Mouse (Mus musculus) left cerebral cortex, postnatal 25 days (tissue): ENCODE measurements at regions not wholly inside any gene's neighbourhood (a gene's known extent, or its start where the extent isn't known, plus 50 kb on each side); places are given as distances from the start of the nearest gene placed in this dataset.

ENCODE experiments used
- DNase-seq, 2 experiments: peaks; one replicate each; pipeline ENCODE4 v3.0.0; 2022; ENCODE audit warnings: low spot score in 2 of 2, mixed read lengths in 1 of 2
- intact Hi-C: fragments of 180-260 bp; cut with DNase I; formaldehyde crosslinking; loops from one replicate; pipeline ENCODE4 v1.15.1; 2025

GRCm38 (mm10) chr8:117929606-117930005 lies 127.9 kb upstream of the Mphosph6 start:
- no peak for DNase-seq
- intact Hi-C loops, result loop anchor here (5.0 to 10.0 kb wide), 4 partner anchors 235 to 915 kb away; no protein-coding TSS in a partner anchor

GRCm38 (mm10) chr8:117923296-117923695 lies 121.6 kb upstream of the Mphosph6 start:
- intact Hi-C loops, result loop anchor here (10.0 kb wide), 1 partner anchor 922 kb away; no protein-coding TSS in a partner anchor

GRCm38 (mm10) chr8:117903052-117903451 lies 101.3 kb upstream of the Mphosph6 start:
- no peak for DNase-seq
- intact Hi-C loops, result no loop called here

More at GRCm38 (mm10) chr8:117923296-117923695, 121.6 kb upstream of the Mphosph6 start:
- DNase-seq, result no peak

- no peak for DNase-seq
- intact Hi-C loops, result no loop called here
Measured at GRCm38 (mm10) chr8:117899892-117900291, 98.1 kb upstream of the Mphosph6 start.

DNA sequence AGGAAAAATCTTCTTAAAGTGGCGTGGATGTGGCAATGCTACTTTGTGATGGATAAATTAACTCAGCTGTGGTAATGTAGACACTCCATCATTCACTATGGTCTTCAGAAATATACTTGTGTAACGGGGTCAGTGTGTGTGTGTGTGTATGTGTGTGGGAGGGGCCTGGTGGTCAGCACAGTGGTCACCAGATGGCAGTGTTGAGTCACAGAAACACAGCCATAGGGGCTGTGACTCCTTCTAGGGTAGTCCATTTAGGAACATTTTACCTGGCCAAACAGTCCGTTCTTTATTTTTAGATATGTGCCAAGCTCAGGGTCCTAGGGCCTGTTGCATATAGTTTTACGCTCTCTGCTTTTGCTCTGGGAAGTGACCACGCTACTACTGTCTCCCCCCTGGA lies 96.3 kb upstream of the Mphosph6 start:
- DNase-seq, result peak; percentile 23 to 29
- intact Hi-C loops, result no loop called here

- intact Hi-C loops, result no loop called here
- DNase-seq, result no peak
Measured at GRCm38 (mm10) chr8:117894861-117895260, 93.1 kb upstream of the Mphosph6 start.

GRCm38 (mm10) chr8:117890211-117890610 lies 88.5 kb upstream of the Mphosph6 start:
- intact Hi-C loops, result no loop called here
- DNase-seq, result no peak

DNA sequence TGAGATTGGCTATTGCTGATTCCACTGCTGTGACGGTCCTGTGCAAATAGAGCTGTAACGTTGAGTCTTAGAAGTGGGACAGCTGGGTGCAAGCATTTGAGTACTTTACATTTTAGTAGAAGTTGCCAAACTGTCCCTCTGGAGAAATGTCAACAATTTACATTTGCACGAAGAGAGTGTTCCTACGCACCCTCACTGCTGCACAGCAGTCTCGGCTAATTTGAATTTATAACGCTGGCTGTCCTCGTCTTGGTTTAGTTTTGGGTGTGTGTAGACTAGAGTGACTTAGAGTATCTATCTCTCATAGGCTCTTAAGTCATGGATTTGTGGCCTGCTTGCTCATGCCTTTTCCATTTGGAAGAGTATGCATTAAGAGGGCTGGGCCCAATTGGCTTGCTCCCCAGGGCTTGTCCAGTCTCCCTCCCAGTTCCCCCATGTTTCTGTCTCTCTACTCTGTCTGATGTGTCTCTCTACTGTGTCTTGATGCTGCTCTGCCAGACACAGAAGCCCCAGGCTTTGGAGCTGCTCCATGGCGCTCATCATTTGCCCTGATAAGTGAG lies 79.8 kb upstream of the Mphosph6 start:
- peak in 1 of 2 experiments; percentile 52 for DNase-seq

DNA sequence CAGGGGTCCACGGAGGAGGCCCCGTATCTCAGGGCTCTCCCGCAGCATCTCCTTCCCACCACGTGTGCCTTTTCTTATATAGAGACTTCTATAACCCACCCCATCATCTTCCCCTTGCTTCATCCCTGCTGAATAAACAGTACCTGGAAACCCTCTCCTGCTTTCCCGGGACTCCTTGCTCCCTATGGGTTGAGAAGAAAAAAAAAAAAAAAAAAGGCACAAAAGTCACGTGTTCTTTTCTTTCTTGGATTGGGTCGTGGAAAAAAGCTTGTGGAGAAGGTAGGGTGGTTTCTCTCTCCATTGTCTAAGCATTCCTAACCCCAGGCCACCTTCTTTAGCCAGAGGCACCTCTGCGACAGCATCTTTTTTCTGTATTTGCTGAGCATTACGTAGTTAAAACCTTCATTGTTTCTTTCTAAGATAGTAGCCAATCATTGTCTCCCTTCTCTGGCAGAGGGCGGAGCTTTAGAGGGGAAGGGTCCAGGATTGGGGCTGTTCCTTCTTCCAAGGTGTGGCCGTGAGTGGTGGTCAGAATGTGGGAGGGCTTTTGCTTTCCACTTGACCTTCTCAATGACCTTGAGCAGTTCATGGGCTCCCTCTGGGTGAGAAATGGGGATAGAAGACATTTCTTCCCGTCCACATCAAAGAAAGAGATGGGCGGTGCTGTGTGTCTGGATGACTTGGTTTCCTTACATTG lies 78.7 kb upstream of the Mphosph6 start:
- intact Hi-C loops, result no loop called here
- no peak for DNase-seq

More for the DNA sequence above, 79.8 kb upstream of the Mphosph6 start:
- intact Hi-C loops, result no loop called here

DNA sequence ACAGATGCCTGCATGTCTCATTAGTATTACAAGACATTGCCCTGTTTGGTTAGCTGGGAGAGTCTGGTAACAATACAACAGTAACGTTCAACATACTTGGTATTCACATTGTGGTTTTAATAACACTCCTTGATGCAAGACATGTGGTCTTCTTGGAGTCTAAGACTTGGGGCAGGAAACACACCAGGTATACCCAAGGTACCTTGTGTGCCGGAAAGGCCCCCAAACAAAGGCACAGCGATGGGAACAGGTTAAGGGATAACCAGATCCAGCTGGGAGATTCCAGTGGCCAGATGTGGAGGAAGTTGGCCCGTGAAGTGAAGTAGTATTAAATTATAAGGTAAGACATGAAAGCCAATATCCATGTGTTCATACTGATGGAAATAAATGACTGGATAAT lies 71.9 kb upstream of the Mphosph6 start:
- no peak for DNase-seq
- intact Hi-C loops, result no loop called here

- intact Hi-C loops, result loop anchor here (10.0 kb wide), 2 partner anchors 172 to 242 kb away; no protein-coding TSS in a partner anchor
- DNase-seq, result no peak
Measured at GRCm38 (mm10) chr8:117867138-117867537, 65.4 kb upstream of the Mphosph6 start.

DNA sequence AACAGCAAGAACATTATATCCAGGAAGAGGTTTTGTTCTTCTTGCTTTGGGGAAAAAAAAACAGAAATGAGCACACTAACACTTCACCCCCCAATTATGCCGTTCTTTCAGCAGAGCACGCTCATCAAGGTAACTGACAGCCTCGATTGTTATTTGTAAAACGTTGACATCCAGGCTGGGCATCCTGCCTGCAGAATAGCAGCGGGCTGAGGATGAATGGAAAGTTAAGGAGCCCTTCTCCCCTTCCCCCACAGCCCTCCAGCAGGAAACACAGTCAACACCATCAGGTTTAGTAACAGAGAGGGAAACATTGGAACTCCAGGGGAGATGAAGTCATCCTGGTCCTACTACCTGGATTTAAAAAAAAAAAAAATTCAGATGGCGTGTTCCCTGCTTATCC lies 63.3 kb upstream of the Mphosph6 start:
- DNase-seq, result peak in 1 of 2 experiments; percentile 4
- intact Hi-C loops, result loop anchor here (10.0 kb wide), 2 partner anchors 170 to 240 kb away; no protein-coding TSS in a partner anchor

DNA sequence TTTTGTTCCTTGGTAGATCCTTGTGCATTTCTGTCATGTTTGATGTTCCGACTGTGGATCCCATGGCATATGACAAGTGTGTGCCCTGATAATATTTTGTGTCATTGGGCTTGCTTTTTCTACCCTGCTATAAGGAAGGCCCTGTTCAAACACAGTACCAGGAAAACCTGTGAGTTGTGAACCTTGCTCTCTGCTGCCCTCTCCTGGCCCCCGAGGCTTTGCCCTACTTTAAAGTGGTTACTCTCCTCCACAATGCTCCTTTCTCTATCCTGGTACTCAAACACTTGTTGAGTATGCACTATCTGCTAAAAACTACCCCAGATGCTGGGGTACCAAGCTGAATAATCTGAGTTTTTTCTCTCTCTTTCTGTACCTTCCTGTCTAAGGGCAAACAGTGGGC lies 62.1 kb upstream of the Mphosph6 start:
- intact Hi-C loops, result loop anchor here (1.0 to 10.0 kb wide), 3 partner anchors 92 to 239 kb away; no protein-coding TSS in a partner anchor
- peak; percentile 18 to 33 for DNase-seq

DNA sequence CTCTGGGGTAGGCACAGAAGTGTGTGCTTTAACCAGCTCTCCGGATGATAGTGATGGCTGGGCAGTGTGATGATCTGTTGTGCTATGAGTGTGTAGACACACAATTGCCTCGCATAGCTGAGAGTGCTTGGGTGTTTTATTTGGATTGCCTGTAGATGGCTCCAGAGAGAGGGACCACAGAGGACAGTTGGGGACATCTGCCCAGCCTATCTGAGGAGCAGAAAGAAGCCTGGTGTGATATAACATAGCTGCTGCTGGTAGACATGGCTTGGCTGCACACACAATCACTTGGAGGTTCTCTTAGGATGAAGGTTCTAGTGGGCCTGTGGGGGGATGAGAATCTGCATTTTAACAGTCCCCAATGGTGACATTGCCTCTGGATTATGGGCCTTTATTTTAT lies 60.6 kb upstream of the Mphosph6 start:
- DNase-seq, result peak in 1 of 2 experiments; percentile 10
- intact Hi-C loops, result loop anchor here (10.0 kb wide), 2 partner anchors 168 to 238 kb away; no protein-coding TSS in a partner anchor

GRCm38 (mm10) chr8:117859734-117860133 lies 58.0 kb upstream of the Mphosph6 start:
- DNase-seq, result no peak
- intact Hi-C loops, result loop anchor here (10.0 kb wide), 2 partner anchors 165 to 235 kb away; no protein-coding TSS in a partner anchor

DNA sequence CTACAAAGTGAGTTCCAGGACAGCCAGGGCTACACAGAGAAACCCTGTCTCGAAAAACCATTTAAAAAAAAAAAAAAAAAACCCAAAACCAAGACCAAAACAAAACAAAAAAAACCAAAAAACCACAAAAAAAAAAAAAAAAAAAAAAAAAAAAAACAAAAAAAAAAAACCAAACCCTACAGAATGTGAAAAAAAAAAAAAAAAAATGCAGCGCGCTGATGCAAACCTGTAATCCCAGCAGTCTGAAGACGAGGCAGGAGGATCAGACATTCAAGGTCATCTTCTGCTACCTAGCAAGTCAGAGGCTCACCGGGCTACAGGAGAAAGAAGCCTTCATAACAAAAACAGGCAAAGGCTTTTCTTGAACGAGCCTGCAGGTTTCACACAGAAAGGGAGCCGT lies 57.4 kb upstream of the Mphosph6 start:
- DNase-seq, result no peak
- intact Hi-C loops, result no loop called here

DNA sequence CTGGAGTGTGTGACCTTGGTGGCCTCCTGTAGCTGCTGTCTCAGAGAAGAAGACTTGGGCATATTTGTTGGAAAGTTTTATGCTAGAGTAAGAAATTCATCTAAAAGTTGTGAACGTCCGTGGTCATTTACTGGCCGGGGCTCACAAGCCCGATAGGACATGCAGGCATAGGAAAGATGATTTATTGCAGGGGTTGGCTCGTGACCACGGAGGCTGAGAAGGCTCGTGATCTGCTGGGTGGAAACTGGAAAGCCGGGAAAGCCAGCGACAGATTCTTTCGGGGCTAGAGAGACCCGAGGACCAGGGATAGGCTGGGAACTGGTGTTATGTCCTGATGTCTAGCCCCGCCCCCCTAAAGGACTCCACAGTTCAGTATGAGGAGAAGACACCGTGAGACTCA lies 54.4 kb upstream of the Mphosph6 start:
- DNase-seq, result no peak
- intact Hi-C loops, result no loop called here

- intact Hi-C loops, result no loop called here
- DNase-seq, result no peak
Measured at GRCm38 (mm10) chr8:117854942-117855491, 53.3 kb upstream of the Mphosph6 start.

GRCm38 (mm10) chr8:117854301-117854700 lies 52.6 kb upstream of the Mphosph6 start:
- no peak for DNase-seq
- intact Hi-C loops, result no loop called here

GRCm38 (mm10) chr8:117853408-117853807 lies 51.7 kb upstream of the Mphosph6 start:
- DNase-seq, result no peak
- intact Hi-C loops, result no loop called here

- intact Hi-C loops, result no loop called here
- DNase-seq, result no peak
Measured at GRCm38 (mm10) chr8:117852521-117852920, 50.8 kb upstream of the Mphosph6 start.
